Mouse (Mus musculus): ENCODE measurements around the gene Wdr90.
A peak's percentile ranks its signal among the peaks of the same experiment; 100 is the strongest.
"Not testable (repeated sequence)": the region's sequence is repeated elsewhere in the genome, so short reads cannot be mapped to it uniquely, and the experiment has no call there.

The Wdr90 gene

DNA sequence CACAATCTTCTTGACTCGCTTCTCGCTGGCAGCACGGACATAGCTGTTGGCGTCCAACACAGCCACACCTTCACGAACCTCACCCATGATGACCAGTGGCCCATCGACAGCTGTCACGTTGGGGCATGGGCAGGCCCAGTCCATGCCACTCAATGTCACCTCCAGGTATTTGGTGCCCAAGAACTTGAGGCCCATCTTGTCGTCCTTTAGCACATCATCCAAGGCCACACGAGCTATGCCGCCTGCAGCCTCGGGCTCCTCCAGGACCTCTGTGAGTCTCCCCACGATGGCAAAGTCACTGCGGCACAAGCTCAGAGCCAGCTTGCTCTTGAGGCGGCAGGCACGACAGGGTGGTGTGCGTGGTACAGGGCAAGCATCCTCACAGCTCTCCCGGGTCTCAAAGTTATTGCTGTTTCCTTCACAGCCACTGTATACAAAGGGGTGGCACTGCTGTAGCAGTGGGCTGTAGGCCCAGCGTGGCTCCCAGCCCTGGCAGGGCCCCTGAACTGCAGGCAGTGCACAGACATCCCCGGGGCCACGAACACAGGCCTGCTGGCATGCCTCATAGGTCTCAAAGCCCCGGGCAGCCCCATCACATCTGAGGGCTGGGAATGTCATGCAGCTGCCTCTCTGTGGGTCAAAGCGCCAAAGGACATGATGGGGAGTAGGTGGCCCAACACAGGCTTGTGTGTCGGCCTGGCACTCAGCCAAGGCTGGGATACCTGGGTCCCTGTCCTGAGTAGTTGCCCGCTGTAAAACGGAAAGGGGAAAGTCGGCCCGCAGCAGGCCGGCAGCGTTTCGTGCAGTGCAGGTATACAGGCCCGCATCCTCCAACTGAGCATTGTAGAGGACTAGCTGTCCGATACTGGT lies 16.7 kb upstream of the Wdr90 start:
- DNase-seq (ENCODE audit: low spot score), result no peak

- no peak for DNase-seq (ENCODE audit: low spot score)
Measured at GRCm38 (mm10) chr17:25877025-25877424, 15.7 kb upstream of the Wdr90 start.

GRCm38 (mm10) chr17:25876347-25876915 lies 15.1 kb upstream of the Wdr90 start:
- DNase-seq (ENCODE audit: low spot score), result no peak

DNA sequence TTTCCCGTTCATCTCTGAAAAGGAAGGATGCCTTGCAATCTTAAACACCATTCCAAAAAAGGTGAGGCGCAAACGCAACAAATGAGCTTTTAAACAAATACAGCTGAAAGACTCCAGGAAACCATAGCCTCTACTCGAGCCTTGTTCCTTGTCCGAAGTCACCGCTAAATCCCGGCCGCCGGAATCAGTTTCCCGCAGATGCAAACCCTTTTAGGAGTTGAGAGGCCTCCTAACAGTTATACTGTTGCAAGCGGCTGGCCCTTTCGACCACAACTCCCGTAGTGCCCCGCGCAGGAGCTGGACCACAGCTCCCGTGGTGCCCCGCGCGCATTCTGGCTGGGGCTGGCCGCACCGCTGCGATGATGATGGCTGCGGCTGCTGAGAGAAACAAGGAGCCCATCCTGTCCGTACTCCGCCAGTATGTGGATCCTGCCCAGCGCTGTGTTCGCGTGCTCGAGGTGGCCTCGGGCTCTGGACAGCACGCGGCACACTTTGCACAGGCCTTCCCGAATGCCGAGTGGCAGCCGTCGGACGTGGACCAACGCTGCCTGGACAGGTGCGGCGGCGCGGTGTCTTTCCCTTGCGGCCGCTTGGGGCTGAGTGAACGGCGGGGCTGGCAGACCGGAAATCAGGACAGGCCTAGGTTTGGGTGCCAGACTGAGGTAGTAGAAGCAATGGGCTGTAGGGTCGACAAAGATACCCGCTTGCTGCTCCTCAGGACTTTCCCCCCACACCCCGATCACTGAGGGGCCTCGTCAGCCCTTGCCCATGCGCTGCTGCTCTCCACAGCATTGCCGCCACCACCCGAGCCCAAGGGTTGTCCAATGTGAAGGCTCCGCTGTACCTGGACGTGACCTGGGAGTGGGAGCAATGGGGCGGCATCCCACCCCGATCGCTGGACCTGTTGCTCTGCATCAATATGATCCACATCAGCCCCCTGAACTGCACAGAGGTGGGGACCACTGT lies 14.2 kb upstream of the Wdr90 start:
- DNase-seq (ENCODE audit: low spot score), result peak; percentile 81

GRCm38 (mm10) chr17:25874721-25875170 lies 13.4 kb upstream of the Wdr90 start, which contains the start of gene Mettl26:
Gene Mettl26, plus strand, starts transcription at chr17:25875074.
- peak; percentile 94 for DNase-seq (ENCODE audit: low spot score)

DNA sequence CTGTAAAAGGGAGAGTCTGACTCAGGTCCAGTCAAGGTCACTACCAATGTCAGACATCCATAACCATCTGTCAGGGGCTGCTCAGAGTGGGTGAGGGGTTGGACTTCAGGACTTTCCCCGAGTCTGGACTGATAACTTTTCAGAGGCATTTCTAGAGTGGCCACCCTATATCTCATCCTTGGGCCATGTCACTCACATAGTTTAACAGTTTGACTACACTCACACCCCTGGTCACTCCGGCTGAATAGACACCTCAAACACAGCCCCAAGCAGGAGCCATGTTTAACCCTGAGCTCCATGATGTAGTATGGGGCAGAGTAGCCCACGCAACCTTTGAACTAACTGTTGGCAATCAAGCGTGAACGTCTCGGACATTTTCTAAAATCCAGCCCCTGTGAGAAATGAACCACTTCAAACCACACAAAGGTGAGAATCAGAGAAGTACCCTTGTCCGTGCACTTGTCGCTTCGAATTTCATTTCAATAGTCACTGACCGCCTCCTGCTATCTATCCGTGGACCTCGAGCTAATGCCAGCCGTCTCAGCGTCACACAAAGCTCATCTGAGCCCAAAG lies 12.9 kb upstream of the Wdr90 start:
- DNase-seq (ENCODE audit: low spot score), result no peak

- no peak for DNase-seq (ENCODE audit: low spot score)
Measured at GRCm38 (mm10) chr17:25873405-25874147, 12.3 kb upstream of the Wdr90 start.

DNA sequence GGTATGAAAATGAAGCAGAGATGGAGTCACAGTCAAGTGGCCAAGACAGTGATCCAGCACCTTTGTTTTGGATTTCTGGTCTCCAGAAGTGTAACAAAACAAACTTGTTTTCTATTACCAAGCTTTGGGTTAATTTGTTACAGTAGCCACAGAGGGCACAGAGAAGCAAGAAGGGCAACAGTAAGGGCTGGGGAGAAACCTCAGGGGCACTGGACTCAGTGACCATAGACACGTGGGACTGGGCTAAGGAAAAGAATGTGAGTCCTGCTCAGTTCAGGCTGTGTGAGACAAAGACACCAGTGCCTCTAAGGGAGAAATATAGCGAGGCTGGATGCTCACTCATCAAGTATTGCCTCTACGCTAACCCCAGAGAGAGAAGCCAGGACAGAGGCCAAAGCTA lies 11.4 kb upstream of the Wdr90 start:
- no peak for DNase-seq (ENCODE audit: low spot score)

DNA sequence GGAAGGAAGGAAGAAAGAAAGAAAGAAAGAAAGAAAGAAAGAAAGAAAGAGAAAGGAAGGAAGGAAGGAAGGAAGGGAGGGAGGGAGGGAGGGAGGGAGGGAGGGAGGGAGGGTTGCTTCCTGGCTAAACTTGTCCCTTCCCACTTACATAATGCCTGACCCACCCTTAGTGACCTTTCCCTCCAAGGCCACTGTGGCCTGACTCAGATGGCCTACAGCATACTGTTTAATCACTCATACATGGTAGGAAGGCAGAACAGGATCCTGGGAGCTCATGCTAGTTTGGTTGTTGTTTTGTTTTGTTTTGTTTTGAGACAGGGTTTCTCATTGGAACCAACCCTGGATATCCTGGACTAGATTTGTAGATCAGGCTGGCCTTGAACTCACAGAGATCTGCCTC lies 10.3 kb upstream of the Wdr90 start:
- not testable (repeated sequence) for DNase-seq (ENCODE audit: low spot score)

DNA sequence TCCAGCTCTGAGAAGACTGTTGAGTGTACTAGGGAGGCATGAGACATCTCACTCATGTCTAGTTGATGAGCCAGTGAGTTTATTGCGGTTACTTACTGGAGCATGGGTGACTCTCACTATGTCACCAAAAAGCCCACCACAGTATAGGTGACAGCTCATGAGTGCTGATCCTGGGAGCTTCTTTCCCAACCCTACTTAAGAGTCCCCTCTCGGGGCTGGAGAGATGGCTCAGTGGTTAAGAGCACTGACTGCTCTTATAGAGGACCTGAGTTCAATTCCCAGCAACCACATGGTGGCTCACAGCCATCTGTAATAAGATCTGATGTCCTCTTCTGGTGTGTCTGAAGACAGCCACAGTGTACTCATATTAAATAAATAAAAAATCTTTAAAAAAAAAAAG lies 8.7 kb upstream of the Wdr90 start:
- DNase-seq (ENCODE audit: low spot score), result no peak

DNA sequence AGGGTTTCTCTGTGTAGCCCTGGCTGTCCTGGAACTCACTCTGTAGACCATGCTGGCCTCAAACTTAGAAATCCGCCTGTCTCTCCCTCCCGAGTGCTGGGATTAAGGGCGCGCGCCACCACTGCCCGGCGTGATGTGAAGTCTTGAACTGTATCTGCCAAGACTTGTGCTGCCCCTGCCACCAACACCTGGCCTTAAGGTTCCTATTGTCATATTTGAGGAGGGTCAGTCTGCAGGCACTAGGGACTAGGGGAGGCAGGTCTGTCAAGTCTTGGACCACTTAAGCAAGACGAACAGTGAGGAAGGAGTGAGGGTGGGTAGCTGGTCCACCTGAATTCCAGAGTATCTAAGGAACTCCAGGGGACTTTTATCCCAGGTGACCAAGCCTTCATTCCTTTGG lies 8.2 kb upstream of the Wdr90 start:
- no peak for DNase-seq (ENCODE audit: low spot score)

GRCm38 (mm10) chr17:25868601-25869191 lies 7.4 kb upstream of the Wdr90 start, which contains the start of gene Mcrip2:
Gene Mcrip2, minus strand, starts transcription at chr17:25868764.
- peak; percentile 30 for DNase-seq (ENCODE audit: low spot score)

DNA sequence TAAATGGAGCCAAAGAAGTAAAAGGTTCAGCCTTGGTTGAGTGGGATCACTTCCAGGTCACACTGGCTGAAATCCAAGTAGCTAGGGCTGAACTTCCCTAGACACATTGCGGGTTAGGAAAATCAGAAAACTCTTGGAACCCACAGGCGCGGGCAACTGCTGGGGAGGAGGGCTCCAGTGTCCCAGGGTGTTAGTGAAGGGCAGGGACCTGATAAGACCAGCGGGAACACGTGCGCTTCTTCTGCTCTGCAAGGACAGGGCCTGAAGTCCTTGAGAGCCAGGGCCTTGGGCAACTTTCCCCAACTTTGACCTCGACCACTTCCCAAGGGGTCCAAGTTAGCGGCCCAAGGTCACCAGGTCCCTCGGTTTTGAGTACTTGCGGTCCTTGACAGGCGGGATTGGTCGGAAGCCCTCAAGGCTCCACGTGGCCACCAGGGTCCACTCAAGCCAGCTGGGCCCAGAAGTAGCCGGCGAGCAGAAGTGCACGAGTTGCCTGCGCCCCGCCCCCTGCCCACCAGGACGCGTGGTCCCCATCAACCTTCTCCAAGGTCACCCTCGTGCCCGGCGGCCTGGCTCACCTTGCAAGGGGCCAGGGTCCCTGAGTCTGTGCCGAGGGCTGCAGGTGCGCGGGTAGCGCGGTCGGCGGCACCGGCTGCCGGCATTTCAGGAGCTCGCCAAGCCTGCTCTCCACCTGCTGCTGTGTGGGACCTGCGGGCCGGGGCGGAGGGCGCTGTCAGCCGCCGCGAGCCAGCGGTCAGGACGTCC lies 6.7 kb upstream of the Wdr90 start:
- DNase-seq (ENCODE audit: low spot score), result peak; percentile 39

- DNase-seq (ENCODE audit: low spot score), result peak; percentile 41
Measured at GRCm38 (mm10) chr17:25867509-25867835, 6.2 kb upstream of the Wdr90 start.

DNA sequence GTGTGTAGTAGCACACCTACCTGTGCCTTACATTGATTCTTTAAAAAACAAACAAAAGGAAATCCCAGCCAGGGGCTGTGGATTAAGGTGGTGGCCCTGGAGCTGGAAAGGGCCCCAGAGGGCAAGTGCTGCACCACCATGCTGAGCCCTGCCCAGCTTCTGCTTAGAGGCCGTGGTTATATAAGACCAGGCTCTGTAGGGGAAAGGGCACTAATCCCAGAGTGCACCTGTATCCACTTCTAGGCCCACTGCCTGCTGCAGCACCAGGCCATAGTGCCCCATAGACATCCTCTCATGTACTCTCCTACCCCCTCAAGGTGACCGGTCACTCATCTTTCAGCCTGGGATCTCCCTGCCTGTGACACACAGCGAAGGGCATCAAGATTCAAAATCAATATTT lies 4.9 kb upstream of the Wdr90 start:
- no peak for DNase-seq (ENCODE audit: low spot score)

GRCm38 (mm10) chr17:25865288-25865687 lies 4.0 kb upstream of the Wdr90 start:
- DNase-seq (ENCODE audit: low spot score), result no peak

DNA sequence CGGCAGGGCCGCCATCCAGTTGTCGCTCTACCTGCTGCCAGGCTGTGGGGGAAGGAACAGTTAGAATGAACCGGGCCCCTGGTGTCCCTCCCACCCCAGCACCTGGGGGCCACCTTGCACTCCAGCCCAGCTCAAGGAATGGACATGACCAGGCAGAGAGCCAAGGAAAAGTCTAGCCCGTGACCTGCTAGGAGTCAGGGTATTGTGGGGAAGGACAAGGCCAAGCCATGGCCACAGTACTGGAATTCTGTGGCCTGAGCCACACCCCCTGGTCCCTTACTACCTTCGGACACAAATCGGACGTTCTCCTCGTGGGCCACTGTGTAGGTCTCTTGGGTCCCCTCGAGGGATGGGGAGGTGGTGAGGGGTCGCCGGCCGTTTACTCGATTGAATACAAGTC lies 3.0 kb upstream of the Wdr90 start:
- no peak for DNase-seq (ENCODE audit: low spot score)

DNA sequence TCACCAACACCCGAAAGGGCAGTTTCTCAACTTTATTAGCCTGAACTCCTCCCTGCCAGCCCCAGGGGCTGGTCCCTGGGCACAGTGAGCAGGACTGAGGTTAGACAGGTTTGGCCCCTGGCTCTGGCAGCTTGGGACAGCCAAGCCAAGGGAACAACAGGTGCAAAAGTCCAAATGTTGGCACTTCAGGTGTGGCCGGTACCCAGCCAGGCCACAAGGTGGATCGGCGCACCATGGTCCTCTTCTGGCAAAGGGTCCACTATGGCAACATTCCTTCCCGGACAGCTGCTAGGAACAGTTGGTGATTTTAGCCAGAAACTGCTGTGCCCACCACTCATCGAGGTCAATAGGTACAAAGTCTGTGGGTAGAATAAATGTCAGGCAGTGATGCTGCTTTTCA lies 2.4 kb upstream of the Wdr90 start:
- no peak for DNase-seq (ENCODE audit: low spot score)

GRCm38 (mm10) chr17:25861704-25862612 lies 657 bp upstream of the Wdr90 start:
- DNase-seq (ENCODE audit: low spot score), result no peak
